Mouse (Mus musculus): ENCODE data around the gene Bach2. TPM values are rescaled to one million over a fixed set of nuclear protein-coding genes. Genes with fewer than 3 reads are reported as not detected.

Bach2 gene
- polyA plus RNA-seq, 1 experiment from 2014 or later, result 8.8 TPM

DNA sequence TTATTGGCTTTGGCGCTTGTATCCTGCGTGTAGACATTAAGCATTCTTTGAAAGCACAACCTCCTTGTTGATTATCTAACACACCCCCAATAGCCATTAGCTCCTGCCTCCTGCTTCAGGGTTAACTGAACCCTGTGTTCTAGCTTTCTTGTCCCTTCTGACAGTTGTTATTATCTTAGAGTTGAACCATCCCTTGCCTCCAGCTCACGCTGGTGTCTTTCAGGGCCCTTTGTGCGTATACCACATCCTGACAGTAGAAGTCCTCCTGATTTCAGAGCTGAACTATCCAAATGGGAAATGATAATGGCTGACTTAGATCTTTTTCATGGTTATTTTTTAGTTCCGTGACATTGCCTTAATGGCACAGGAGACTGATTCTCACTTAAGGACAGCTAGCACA lies 110.8 kb downstream of the Bach2 start:
- DNase-seq (ENCODE audit: low spot score), result no peak
- peaks cover 32% of the 10 kb centered on the region for H3K4me1 ChIP-seq
- H3K9me3 ChIP-seq, result no peaks in the 10 kb centered on the region
- H3K4me3 ChIP-seq, result no peak overlapping the region
- no peaks in the 10 kb centered on the region for H3K36me3 ChIP-seq
- H3K27ac ChIP-seq, result no peak overlapping the region
- WGBS, result 86% methylated on average over 5 of the region's 5 CpGs
- no peaks in the 10 kb centered on the region for H3K27me3 ChIP-seq (ENCODE audit: insufficient read depth, poor library complexity, severe bottlenecking)

DNA sequence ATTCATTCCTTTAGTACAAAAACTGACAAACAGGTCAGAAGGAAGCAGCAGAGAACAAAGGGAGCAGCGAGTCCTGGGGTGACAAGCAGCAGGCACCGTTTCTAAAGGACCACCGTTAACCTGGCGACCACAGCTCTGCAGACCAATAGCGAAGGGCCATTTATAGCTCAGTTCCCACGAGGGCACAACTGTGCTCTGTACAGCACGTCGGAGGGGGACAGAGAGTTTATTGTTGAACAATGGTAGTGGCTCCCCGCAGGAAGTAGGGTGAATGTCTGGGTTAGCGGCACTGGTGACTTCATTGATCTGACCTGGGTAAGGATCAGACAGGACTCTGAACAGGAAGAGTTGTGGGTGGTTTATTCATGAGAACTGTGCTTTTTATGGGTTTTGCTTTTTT lies 112.6 kb downstream of the Bach2 start:
- no peak for DNase-seq (ENCODE audit: low spot score)
- Histone ChIP-seq H3K4me3 (no peak overlapping the region), H3K27me3 (ENCODE audit: insufficient read depth, poor library complexity, severe bottlenecking) (no peaks in the 10 kb centered on the region), H3K27ac (peak overlapping the region; percentile 77), H3K4me1 (peaks cover 30% of the 10 kb centered on the region), H3K9me3 (no peaks in the 10 kb centered on the region), H3K36me3 (no peaks in the 10 kb centered on the region)
- 26% methylated on average over 10 of the region's 10 CpGs for WGBS

DNA sequence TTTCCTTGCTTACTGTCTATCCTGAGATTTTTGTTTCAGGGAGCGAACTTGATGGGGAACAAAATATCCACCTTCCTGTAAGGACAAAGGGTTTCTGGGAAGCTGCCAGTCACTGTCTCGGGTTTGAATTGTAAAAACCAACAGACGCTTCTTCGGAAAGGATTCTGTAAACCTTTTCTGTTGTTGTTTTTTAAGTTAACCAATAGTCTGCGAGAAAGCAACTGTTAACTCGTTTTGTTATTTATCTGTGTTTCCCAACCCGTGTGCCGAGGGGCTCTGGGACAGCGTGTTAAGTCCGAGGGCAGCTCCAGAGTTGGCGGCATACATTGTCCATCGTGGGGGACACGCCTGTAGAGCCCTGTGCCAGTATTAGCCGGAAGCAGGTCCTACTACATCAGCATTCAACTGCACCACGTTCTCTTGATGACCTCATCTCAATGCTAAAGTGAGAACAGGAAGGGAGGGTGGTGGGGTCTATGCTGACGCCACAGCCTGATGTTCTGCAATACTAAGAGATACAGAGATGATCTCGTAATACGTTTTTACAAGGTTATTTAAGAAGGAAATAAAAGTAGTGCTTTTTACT lies 113.2 kb downstream of the Bach2 start:
- DNase-seq (ENCODE audit: low spot score), result no peak
- Histone ChIP-seq H3K9me3 (no peaks in the 10 kb centered on the region), H3K27ac (peak overlapping the region; percentile 77), H3K4me1 (peaks cover 30% of the 10 kb centered on the region), H3K36me3 (no peaks in the 10 kb centered on the region), H3K27me3 (ENCODE audit: insufficient read depth, poor library complexity, severe bottlenecking) (no peaks in the 10 kb centered on the region), H3K4me3 (no peak overlapping the region)
- 65% methylated on average over 18 of the region's 18 CpGs for WGBS

DNA sequence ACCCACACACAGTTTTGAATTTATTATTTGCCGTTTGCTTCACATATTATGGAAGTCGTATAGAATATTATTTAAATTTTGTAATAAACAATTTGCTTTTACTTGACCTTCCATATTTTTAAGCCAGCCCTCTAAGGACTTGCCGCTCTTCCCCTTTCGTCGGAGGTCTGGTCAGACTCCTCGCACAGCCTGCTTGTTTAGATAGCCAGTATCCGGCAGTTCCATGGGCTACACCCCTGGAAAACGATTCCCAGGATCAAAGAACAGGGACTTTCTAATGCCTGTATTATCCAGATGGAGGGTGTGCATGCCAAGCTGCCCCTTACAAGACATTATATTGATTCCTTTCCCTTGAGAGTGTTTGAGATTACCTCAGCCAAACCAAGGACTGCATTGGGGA lies 113.8 kb downstream of the Bach2 start:
- H3K36me3 ChIP-seq, result no peaks in the 10 kb centered on the region
- H3K27ac ChIP-seq, result peak overlapping the region; percentile 85
- H3K4me3 ChIP-seq, result 0 out of 2 replicates have a peak overlapping the region, but pooled peaks have one; percentile 3
- H3K4me1 ChIP-seq, result peaks cover 30% of the 10 kb centered on the region
- H3K9me3 ChIP-seq, result no peaks in the 10 kb centered on the region
- DNase-seq (ENCODE audit: low spot score), result no peak
- H3K27me3 ChIP-seq (ENCODE audit: insufficient read depth, poor library complexity, severe bottlenecking), result no peaks in the 10 kb centered on the region
- 37% methylated on average over 8 of the region's 8 CpGs for WGBS

DNA sequence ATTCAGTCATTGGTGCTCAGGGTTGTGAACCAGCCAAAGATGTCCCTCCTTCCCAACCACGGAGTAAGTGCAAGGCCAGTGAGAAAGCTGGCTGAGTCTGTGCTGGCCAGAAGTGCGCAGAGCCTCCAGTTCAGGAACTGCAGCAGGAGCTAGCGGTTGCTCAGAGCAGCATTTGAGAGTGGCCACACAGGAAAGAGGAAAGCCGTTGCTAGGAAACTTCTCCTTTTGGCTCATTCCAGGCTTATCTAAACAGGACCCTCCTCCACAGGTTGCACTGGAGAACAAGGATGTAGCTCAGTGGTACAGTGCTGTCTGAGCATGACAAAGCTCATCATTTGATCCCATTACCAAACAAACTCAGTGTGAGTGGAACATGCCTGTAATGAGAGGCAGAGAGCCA lies 114.2 kb downstream of the Bach2 start:
- no peaks in the 10 kb centered on the region for H3K27me3 ChIP-seq (ENCODE audit: insufficient read depth, poor library complexity, severe bottlenecking)
- H3K4me1 ChIP-seq, result peaks cover 33% of the 10 kb centered on the region
- DNase-seq (ENCODE audit: low spot score), result no peak
- H3K4me3 ChIP-seq, result peak overlapping the region; percentile 3; the same call in 1 of the 2 replicates
- 4% methylated on average over 4 of the region's 4 CpGs for WGBS
- H3K9me3 ChIP-seq, result no peaks in the 10 kb centered on the region
- H3K36me3 ChIP-seq, result no peaks in the 10 kb centered on the region
- H3K27ac ChIP-seq, result peak overlapping the region; percentile 85

DNA sequence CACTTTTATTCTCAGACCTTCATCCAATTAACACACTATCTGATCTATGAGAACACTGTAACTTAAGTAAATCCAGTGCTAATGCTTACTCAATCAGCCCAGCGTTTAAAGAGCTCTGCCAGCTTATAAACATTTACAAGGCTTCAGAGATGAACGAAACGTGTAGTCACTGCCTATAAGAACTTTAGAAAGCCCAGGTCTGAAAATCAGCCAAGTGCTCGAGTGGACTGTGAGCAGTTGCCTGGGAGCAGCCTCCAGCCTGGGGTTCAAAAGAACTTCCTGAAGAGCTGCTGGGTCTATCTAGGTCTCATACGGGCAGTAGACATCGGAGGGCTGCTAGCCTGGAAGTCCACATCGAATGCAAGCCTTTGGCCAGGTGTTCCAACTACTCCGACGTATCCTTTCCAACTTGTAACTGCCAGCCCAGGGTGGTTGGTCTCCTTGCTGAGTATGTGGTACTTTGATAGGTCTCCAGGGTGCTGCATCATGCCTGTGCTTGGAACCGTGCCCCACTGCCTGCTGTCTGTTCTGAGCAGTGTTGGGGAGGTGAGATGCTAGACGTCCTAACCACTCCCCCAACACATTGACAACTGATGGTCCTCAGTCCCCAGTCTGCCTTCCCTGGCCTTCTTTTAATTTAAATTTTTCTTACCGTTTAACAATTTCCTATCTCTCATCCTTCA lies 117.5 kb downstream of the Bach2 start:
- peaks cover 50% of the 10 kb centered on the region for H3K4me1 ChIP-seq

DNA sequence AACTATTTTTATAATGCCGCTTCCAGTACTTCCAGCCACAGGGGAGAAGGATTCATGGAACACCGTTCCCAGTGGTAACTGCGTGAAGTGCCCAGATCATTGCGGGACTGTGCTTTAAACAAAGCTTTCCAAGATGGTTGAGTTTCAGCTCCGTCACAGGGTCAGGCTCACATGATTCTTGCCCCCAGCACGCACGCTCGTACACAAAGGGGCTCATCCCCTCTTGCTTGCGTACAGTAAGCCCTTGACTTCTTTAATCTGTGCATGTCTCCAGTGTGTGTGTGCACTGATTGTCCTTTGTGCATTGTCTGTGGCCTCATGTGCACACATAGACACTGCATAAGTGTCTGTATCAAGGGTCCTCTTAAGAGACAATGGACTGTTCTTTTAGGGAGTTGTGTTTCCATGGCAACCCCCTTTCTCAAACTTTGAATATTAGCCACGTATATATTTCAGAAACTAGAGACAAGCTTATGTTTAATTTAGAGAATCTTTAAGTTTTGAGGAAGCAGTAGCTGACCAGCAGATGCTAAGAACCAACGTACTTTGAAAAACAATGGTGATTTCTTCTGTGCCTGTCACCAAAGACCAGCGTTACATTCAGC lies 119.5 kb downstream of the Bach2 start:
- Histone ChIP-seq H3K9me3 (no peaks in the 10 kb centered on the region), H3K4me1 (peaks cover 49% of the 10 kb centered on the region), H3K27me3 (ENCODE audit: insufficient read depth, poor library complexity, severe bottlenecking) (no peaks in the 10 kb centered on the region), H3K4me3 (no peak overlapping the region), H3K27ac (0 out of 2 replicates have a peak overlapping the region, but pooled peaks have one; percentile 25), H3K36me3 (no peaks in the 10 kb centered on the region)
- no peak for DNase-seq (ENCODE audit: low spot score)
- 75% methylated on average over 12 of the region's 12 CpGs for whole genome bisulfite sequencing

More for the DNA sequence above, 117.5 kb downstream of the Bach2 start:
- Histone ChIP-seq H3K27me3 (ENCODE audit: insufficient read depth, poor library complexity, severe bottlenecking) (no peaks in the 10 kb centered on the region), H3K27ac (0 out of 2 replicates have a peak overlapping the region, but pooled peaks have one; percentile 54), H3K36me3 (no peaks in the 10 kb centered on the region), H3K9me3 (no peaks in the 10 kb centered on the region), H3K4me3 (no peak overlapping the region)
- 75% methylated on average over 12 of the region's 12 CpGs for WGBS
- no peak for DNase-seq (ENCODE audit: low spot score)

DNA sequence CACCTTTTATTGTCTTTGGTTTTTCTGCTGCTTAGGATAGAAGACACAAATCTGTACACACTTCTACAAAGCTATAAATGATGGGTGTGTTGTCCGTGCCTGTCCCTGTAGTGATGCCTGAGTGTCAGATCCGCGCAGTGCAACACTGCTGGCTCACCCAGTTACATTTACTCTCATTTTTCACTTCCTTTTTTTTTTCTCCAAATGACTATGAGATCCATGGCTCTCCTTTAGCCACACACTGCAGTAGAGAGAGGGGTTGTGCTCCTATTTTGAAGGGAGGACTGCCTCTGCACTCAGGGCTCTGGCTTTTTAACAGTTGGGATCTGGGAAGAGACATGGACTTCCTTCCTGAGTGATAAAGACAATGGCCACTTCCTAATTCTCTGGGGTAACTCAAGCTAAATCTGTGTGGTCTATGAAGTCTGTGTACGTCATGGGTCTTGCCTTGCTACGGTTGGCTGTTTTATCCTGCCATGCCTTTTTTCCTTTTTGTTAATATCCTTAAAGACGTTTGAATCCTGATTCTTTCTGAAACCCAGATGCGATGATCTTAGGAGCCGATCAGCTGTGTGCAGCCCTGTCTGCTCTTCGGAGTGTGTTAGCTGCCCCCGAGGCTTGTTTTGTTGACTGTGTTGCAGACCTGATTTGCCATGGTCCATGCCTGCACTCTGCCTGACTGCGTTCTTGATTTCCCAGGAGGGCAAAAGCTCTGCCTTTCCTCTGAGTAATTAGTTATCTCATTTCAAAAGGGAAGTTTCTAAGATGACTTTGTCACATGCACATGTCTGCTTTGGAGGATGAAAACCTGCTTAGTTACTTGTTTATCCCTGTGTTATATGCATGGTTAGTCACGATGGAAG lies 120.2 kb downstream of the Bach2 start:
- peak overlapping the region; percentile 57 for H3K27ac ChIP-seq
- no peaks in the 10 kb centered on the region for H3K27me3 ChIP-seq (ENCODE audit: insufficient read depth, poor library complexity, severe bottlenecking)
- H3K4me1 ChIP-seq, result peaks cover 53% of the 10 kb centered on the region
- no peak overlapping the region for H3K4me3 ChIP-seq
- H3K9me3 ChIP-seq, result no peaks in the 10 kb centered on the region
- DNase-seq (ENCODE audit: low spot score), result no peak
- no peaks in the 10 kb centered on the region for H3K36me3 ChIP-seq
- 51% methylated on average over 12 of the region's 12 CpGs for WGBS

DNA sequence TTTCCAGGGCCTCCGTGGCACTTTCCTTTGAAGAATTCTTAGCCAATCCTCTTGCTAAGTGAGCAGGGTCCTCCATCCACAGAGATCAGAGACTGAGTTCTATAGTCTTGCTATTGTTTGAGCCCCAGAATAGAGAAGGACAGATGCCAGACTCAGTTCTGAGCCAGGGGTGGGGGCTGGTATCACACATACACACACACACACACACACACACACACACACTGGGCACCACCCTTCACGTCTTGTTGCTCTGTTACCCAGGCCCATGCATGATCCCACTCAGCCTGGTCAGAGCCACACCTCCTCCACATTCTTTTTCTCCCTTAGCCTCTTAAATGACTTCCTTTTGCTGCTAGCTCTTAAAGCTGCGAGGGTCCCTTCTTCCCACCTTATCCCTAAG lies 121.0 kb downstream of the Bach2 start:
- Histone ChIP-seq H3K4me1 (peaks cover 61% of the 10 kb centered on the region), H3K27ac (peak overlapping the region; percentile 57), H3K4me3 (no peak overlapping the region), H3K27me3 (ENCODE audit: insufficient read depth, poor library complexity, severe bottlenecking) (no peaks in the 10 kb centered on the region), H3K9me3 (no peaks in the 10 kb centered on the region), H3K36me3 (no peaks in the 10 kb centered on the region)
- DNase-seq (ENCODE audit: low spot score), result peak; percentile 70
- 47% methylated on average over 3 of the region's 3 CpGs for WGBS

DNA sequence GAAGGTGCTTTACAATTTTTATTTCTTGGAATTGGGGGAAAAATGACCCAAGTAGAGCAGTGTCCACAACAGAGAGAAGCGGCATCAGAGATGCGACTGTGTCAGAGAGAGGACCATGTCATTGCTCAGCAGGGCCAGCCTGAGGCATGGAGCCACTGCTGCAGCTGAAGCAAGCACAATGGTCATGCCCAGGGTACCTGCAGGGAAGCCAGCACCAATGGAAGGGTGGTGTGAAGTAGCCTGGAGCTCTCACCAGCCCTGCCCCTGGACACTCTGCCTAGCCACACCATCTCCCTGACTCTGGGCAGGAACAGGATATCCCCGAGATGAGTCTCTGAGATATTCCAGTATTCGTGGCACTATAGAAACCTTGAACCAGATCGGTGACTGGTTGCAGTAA lies 121.9 kb downstream of the Bach2 start:
- 83% methylated on average over 5 of the region's 5 CpGs for WGBS
- Histone ChIP-seq H3K4me3 (no peak overlapping the region), H3K4me1 (peaks cover 69% of the 10 kb centered on the region), H3K9me3 (no peaks in the 10 kb centered on the region), H3K27ac (no peak overlapping the region), H3K36me3 (no peaks in the 10 kb centered on the region), H3K27me3 (ENCODE audit: insufficient read depth, poor library complexity, severe bottlenecking) (no peaks in the 10 kb centered on the region)
- peak; percentile 65 for DNase-seq (ENCODE audit: low spot score)

DNA sequence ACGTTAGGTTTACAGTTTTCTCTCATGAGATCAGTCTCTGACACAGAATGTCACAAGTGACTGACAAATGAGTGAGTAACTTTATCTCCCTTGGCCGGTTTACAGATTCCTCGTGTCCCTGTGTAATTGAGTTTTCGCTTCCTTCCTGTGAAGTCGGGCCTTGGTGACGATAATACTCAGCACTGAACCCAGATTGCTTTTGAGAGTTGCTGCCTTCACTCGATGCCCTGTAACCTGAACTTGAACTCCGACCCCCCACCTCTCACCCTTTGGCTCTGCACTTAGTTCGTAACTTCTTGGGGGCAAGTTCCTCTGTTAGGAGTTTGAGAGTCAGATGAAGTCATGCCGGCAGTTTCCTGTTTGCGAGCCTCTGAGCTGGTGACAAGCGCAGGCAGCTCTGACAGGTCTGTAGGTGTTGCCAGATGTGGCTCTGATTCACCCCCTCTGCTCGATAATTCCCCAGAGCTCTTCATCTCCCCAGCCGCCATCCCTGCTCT lies 124.9 kb downstream of the Bach2 start:
- peak overlapping the region; percentile 79 for H3K27ac ChIP-seq
- H3K36me3 ChIP-seq, result no peaks in the 10 kb centered on the region
- DNase-seq (ENCODE audit: low spot score), result no peak
- H3K4me3 ChIP-seq, result peak overlapping the region; percentile 23
- H3K4me1 ChIP-seq, result peaks cover 77% of the 10 kb centered on the region
- WGBS, result 8% methylated on average over 14 of the region's 14 CpGs
- H3K9me3 ChIP-seq, result no peaks in the 10 kb centered on the region
- no peaks in the 10 kb centered on the region for H3K27me3 ChIP-seq (ENCODE audit: insufficient read depth, poor library complexity, severe bottlenecking)

DNA sequence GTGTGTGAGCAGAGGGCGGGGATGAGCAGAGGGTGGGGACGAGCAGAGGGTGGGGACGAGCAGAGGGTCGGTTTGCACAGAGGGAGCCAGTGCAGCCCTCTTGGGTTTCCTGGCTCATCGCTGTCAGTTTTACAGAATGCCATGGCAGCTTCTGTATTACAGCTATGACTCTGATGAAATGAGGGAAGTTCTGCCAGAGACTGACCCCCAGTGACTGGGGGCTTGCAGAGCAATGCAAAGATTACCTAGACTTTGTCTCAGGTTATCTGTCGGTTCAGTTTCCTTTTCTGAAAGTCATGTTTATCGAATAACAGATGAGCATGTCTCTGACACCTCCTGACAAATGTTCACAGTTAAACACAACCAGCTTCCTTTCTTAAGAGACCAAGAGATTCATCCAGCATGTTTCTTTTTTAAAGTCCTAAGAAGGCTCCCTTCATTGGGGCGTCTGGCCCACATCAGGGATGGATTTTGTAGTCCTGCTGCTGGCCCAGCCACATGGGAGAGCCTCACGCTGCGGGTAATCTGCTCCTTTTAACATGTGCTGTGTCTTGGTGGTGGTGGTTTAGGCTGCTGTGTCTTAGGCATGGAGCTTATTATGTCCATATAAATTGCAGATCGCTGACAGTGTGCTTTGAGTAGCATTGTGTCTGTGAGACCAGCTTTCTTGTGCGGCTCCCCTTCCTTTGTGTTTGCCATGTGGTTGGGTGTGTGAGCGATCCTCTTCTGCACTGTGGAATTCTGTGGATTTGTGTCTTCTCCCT lies 126.7 kb downstream of the Bach2 start:
- peaks cover 82% of the 10 kb centered on the region for H3K4me1 ChIP-seq
- H3K9me3 ChIP-seq, result no peaks in the 10 kb centered on the region
- 45% methylated on average over 13 of the region's 13 CpGs for WGBS
- H3K27me3 ChIP-seq (ENCODE audit: insufficient read depth, poor library complexity, severe bottlenecking), result no peaks in the 10 kb centered on the region
- H3K4me3 ChIP-seq, result no peak overlapping the region
- H3K27ac ChIP-seq, result peak overlapping the region; percentile 79
- no peak for DNase-seq (ENCODE audit: low spot score)
- no peaks in the 10 kb centered on the region for H3K36me3 ChIP-seq
